Mouse (Mus musculus): ENCODE results near the gene Caln1. TPM values are rescaled to one million over a fixed set of nuclear protein-coding genes. Genes with fewer than 3 reads are reported as not detected.

Gene Caln1
- polyA plus RNA-seq, 1 experiment from 2014 or later: 0.35 TPM

- Histone ChIP-seq H3K36me3 (no peaks in the 10 kb centered on the region), H3K9ac (no peak overlapping the region), H3K4me2 (no peak overlapping the region), H3K27ac (no peak overlapping the region), H3K9me3 (replicated peaks) (no peaks in the 10 kb centered on the region), H3K27me3 (no peaks in the 10 kb centered on the region), H3K4me1 (replicated peaks) (no peaks in the 10 kb centered on the region), H3K4me3 (no peak overlapping the region)
- no peak for ATAC-seq (replicated peaks; ENCODE audit: insufficient number of reproducible peaks, insufficient read depth, low FRiP score, low read depth)
- WGBS: 59% methylated on average over 8 of the region's 8 CpGs
These were observed 25.1 kb downstream of the Caln1 start for GRCm38 (mm10) chr5:130394386-130394785.

DNA sequence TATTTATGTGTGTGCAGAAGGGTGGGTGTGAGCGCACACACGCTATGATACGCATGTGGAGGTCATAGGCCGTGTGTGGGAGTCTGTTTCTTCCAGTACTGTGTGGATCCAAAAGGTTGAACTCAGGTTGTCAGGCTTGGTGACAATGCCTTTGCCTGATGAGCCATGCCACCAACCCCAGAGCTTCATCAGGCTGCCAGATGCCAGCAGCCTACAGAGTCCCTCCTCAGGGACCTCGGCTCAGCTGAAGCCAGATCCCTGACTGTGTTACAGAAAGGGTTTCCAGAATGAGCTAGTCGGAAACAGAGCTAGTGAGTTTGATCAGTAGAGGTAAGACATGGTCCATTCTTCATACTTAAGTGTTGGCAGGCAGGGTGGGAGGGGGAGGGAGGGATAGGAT, 25.9 kb downstream of the Caln1 start:
- Histone ChIP-seq H3K4me3 (no peak overlapping the region), H3K27me3 (no peaks in the 10 kb centered on the region), H3K4me2 (no peak overlapping the region), H3K9me3 (replicated peaks) (no peaks in the 10 kb centered on the region), H3K27ac (no peak overlapping the region), H3K9ac (no peak overlapping the region), H3K4me1 (replicated peaks) (no peaks in the 10 kb centered on the region), H3K36me3 (no peaks in the 10 kb centered on the region)
- WGBS: 66% methylated on average over 6 of the region's 6 CpGs
- ATAC-seq (replicated peaks; ENCODE audit: insufficient number of reproducible peaks, insufficient read depth, low FRiP score, low read depth): no peak

DNA sequence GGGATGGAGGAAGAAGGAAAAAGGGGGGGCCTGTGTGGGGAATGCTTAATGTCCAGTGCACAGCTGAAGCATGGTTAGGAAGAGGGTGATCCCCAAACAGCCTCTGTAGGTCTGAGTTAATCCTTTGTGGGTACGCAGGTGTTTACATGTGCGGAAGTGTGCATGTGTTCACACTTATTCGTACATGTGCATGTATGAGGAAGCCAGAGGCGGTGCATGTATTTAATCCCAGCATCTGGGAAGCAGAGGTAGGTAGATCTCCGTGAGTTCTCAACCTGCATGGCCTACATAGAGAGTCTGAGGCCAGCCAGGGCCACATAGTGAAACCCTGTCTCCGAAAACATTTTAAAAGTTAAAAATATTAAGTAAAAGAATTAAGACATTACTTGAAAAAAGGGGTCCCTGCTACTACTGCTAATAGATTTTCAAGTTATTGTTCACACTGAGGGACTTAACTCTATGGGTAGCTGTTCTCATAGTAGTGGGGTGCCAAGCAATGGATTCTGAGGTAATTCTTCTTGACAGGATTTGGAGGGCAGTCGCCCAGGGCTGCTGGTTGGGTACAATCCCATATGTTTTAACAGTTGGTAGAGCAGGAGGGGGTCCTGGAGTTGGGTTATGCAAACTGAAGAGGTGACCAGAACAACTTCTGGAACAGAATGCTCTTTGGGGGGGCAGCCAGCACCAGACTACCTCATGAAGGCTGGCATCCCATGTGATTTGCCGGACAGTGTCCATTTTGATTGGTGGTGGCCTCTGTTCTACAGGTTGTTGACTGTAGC, 31.1 kb downstream of the Caln1 start:
- no peaks in the 10 kb centered on the region; the same call in 1 of the 2 replicates for H3K9me3 ChIP-seq (replicated peaks)
- no peak overlapping the region for H3K4me2 ChIP-seq
- H3K36me3 ChIP-seq: no peaks in the 10 kb centered on the region
- no peaks in the 10 kb centered on the region for H3K27me3 ChIP-seq
- H3K27ac ChIP-seq: no peak overlapping the region
- 80% methylated on average over 8 of the region's 8 CpGs for WGBS
- H3K4me3 ChIP-seq: no peak overlapping the region
- H3K4me1 ChIP-seq (replicated peaks): no peaks in the 10 kb centered on the region
- H3K9ac ChIP-seq: no peak overlapping the region
- no peak for ATAC-seq (replicated peaks; ENCODE audit: insufficient number of reproducible peaks, insufficient read depth, low FRiP score, low read depth)

- Histone ChIP-seq H3K4me1 (replicated peaks) (no peaks in the 10 kb centered on the region), H3K4me3 (no peak overlapping the region), H3K9me3 (replicated peaks) (no peaks in the 10 kb centered on the region; the same call in 1 of the 2 replicates), H3K27me3 (no peaks in the 10 kb centered on the region), H3K4me2 (no peak overlapping the region), H3K36me3 (no peaks in the 10 kb centered on the region), H3K27ac (no peak overlapping the region), H3K9ac (no peak overlapping the region)
- no peak for ATAC-seq (replicated peaks; ENCODE audit: insufficient number of reproducible peaks, insufficient read depth, low FRiP score, low read depth)
- WGBS: 31% methylated on average over 1 of the region's 1 CpGs
These were observed 35.9 kb downstream of the Caln1 start for GRCm38 (mm10) chr5:130405201-130405600.

DNA sequence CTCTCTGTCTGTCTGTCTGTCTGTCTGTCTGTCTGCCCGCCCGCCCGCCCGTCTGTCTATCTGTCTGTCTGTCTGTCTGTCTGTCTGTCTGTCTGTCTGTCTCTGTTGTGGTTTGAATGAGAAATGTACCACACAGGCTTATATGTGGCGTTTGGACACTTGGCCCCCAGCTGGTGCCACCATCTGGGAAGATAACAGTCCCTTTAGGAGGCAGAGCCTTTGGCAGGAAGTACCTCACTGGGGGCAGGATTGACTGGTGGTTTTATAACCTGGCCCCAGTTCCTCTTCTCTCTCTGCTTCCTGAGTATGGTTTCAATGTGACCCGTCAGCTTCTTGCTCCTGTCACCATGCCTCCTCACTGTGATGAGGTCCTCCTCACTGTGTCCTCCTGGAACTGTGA, 40.5 kb downstream of the Caln1 start:
- Histone ChIP-seq H3K9ac (no peak overlapping the region), H3K4me1 (replicated peaks) (no peaks in the 10 kb centered on the region), H3K27me3 (no peaks in the 10 kb centered on the region), H3K27ac (no peak overlapping the region), H3K9me3 (replicated peaks) (peaks cover 12% of the 10 kb centered on the region; the same call in 1 of the 2 replicates), H3K4me2 (no peak overlapping the region), H3K4me3 (no peak overlapping the region), H3K36me3 (no peaks in the 10 kb centered on the region)
- WGBS: 82% methylated on average over 6 of the region's 6 CpGs
- ATAC-seq (replicated peaks; ENCODE audit: insufficient number of reproducible peaks, insufficient read depth, low FRiP score, low read depth): no peak

GRCm38 (mm10) chr5:130411516-130411915, 42.3 kb downstream of the Caln1 start:
- Histone ChIP-seq H3K9ac (no peak overlapping the region), H3K4me1 (replicated peaks) (no peaks in the 10 kb centered on the region), H3K27ac (no peak overlapping the region), H3K4me3 (no peak overlapping the region), H3K9me3 (replicated peaks) (peaks cover 12% of the 10 kb centered on the region; the same call in 1 of the 2 replicates), H3K27me3 (no peaks in the 10 kb centered on the region), H3K4me2 (no peak overlapping the region), H3K36me3 (no peaks in the 10 kb centered on the region)
- no peak for ATAC-seq (replicated peaks; ENCODE audit: insufficient number of reproducible peaks, insufficient read depth, low FRiP score, low read depth)
- 85% methylated on average over 17 of the region's 17 CpGs for WGBS

- Histone ChIP-seq H3K36me3 (no peaks in the 10 kb centered on the region), H3K27me3 (peaks cover 56% of the 10 kb centered on the region), H3K9ac (no peak overlapping the region), H3K9me3 (replicated peaks) (no peaks in the 10 kb centered on the region), H3K4me2 (no peak overlapping the region), H3K4me1 (replicated peaks) (peaks cover 6% of the 10 kb centered on the region; the same call in 1 of the 2 replicates), H3K4me3 (no peak overlapping the region), H3K27ac (no peak overlapping the region)
- WGBS: 34% methylated on average over 6 of the region's 6 CpGs
- no peak for ATAC-seq (replicated peaks; ENCODE audit: insufficient number of reproducible peaks, insufficient read depth, low FRiP score, low read depth)
These were observed 78.2 kb downstream of the Caln1 start for GRCm38 (mm10) chr5:130447438-130447837.

DNA sequence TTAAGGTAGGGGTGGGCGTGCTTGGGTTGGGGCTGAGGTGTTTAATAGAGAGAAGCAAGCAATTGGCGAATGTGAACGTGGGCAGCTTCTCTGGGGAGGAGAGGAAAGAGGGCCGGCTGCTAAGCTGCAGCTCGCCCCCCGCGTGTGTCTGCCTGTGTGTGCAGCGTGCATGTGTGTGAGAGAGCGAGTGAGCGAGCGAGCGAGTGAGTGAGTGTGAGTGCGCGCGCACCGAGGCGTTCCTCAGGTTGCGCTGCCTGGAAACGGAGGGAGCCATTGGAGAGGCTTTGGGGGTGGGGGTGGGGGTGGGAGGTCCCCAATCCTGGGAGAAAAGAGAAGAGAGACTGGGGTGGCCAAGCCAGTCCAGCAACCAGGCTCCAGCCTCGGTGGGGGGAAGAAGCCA, 79.2 kb downstream of the Caln1 start:
- Histone ChIP-seq H3K4me2 (peak overlapping the region; percentile 64), H3K9me3 (replicated peaks) (no peaks in the 10 kb centered on the region), H3K4me1 (replicated peaks) (peaks cover 6% of the 10 kb centered on the region; the same call in 1 of the 2 replicates), H3K36me3 (no peaks in the 10 kb centered on the region), H3K27ac (no peak overlapping the region), H3K4me3 (peak overlapping the region; percentile 37), H3K27me3 (peaks cover 56% of the 10 kb centered on the region), H3K9ac (no peak overlapping the region)
- no peak for ATAC-seq (replicated peaks; ENCODE audit: insufficient number of reproducible peaks, insufficient read depth, low FRiP score, low read depth)
- under 1% methylated on average over 20 of the region's 20 CpGs for WGBS

DNA sequence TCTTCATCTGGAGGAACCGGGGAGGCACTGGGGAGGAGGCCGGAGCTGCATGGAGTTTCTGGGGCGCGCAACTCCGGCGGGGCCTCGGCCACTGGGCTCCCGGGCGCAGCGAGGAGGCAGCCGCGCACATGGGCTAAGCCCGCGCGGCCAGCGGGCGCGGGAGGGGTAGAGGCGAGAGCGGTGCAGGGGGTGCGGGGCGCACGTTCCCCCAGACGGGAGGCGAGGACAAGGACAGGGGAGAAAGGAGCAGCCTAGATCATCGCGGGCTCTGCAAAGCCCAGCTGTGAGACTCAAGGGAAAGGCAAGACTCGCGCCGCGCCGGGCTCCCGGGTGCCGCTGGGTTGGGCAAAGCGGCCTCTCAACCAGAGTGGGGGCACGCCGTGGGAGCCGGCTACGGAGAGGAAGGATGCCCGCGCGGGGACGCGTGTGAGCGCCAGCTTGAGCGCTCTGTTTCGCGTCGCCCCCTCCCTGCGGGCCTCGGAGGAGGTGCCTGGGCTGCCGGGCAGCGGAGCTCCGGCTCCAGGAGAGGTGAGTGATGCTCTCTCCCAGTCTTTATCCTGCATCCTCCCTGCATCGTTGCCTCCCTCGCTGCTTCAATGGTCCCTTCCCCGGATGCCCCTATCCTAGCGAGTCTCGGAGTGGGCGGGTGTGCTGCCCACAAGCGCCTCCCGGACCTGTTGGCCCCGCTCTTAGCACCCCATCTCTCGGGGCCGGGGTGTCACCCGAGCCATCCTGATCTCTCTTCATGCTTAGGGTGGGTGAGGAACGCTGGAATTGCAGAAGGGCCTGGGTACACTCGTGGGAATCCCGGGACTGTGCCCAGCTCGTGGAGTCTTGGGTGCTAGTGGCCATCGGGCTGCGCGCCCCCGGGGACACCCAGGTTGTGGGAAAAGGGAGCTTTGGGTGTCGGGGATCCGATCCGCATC, 79.9 kb downstream of the Caln1 start:
- peak overlapping the region; percentile 37 for H3K4me3 ChIP-seq
- no peak overlapping the region for H3K9ac ChIP-seq
- no peaks in the 10 kb centered on the region for H3K36me3 ChIP-seq
- under 1% methylated on average over 76 of the region's 77 CpGs for WGBS
- H3K4me2 ChIP-seq: peak overlapping the region; percentile 64
- ATAC-seq (replicated peaks; ENCODE audit: insufficient number of reproducible peaks, insufficient read depth, low FRiP score, low read depth): peak; percentile 32; the same call in 1 of the 2 replicates
- H3K4me1 ChIP-seq (replicated peaks): peaks cover 6% of the 10 kb centered on the region; the same call in 1 of the 2 replicates
- H3K9me3 ChIP-seq (replicated peaks): no peaks in the 10 kb centered on the region
- peaks cover 56% of the 10 kb centered on the region for H3K27me3 ChIP-seq
- no peak overlapping the region for H3K27ac ChIP-seq

- no peak overlapping the region for H3K27ac ChIP-seq
- H3K9me3 ChIP-seq (replicated peaks): no peaks in the 10 kb centered on the region
- no peak overlapping the region for H3K4me2 ChIP-seq
- H3K4me1 ChIP-seq (replicated peaks): peaks cover 6% of the 10 kb centered on the region; the same call in 1 of the 2 replicates
- H3K9ac ChIP-seq: no peak overlapping the region
- no peaks in the 10 kb centered on the region for H3K36me3 ChIP-seq
- ATAC-seq (replicated peaks; ENCODE audit: insufficient number of reproducible peaks, insufficient read depth, low FRiP score, low read depth): no peak
- 9% methylated on average over 14 of the region's 14 CpGs for WGBS
- no peak overlapping the region for H3K4me3 ChIP-seq
- H3K27me3 ChIP-seq: peaks cover 56% of the 10 kb centered on the region
These were observed 80.8 kb downstream of the Caln1 start for GRCm38 (mm10) chr5:130450031-130450541.

DNA sequence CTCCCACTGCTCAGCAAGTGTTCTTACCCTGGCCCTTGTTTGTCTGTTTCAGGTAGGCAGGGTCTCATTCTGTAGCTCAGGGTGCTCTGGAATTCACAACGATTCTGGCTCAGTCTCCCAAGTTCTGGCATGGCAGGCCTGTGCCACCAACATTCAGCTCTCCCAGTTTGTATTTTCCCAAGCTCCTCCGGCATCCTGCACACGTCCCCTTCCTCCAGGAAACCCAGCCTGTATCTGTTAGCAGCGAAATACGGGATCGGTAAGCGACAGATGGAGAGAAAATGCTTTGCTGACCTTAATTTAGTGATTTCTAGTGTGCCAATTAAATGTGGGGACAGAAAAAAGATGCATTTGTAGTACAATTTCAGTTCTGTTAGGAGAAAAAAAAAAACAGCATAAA, 88.8 kb downstream of the Caln1 start:
- no peaks in the 10 kb centered on the region for H3K9me3 ChIP-seq (replicated peaks)
- 83% methylated on average over 7 of the region's 7 CpGs for WGBS
- H3K4me3 ChIP-seq: no peak overlapping the region
- H3K4me1 ChIP-seq (replicated peaks): no peaks in the 10 kb centered on the region
- no peak overlapping the region for H3K4me2 ChIP-seq
- no peaks in the 10 kb centered on the region; the same call in 1 of the 2 replicates for H3K27me3 ChIP-seq
- H3K36me3 ChIP-seq: no peaks in the 10 kb centered on the region
- no peak for ATAC-seq (replicated peaks; ENCODE audit: insufficient number of reproducible peaks, insufficient read depth, low FRiP score, low read depth)
- H3K27ac ChIP-seq: no peak overlapping the region
- H3K9ac ChIP-seq: no peak overlapping the region

Measured in heart, embryonic 15.5 days (tissue).